Mouse (Mus musculus) forebrain, embryonic 12.5 days (tissue): ENCODE results near the gene Wdr47. TPM values are rescaled to one million over a fixed set of nuclear protein-coding genes. Genes with fewer than 3 reads are reported as not detected.
"Not testable (repeated sequence)": the region's sequence is repeated elsewhere in the genome, so short reads cannot be mapped to it uniquely, and the experiment has no call there.

Experiments used
- ATAC-seq: fragments of 200-750 bp; cut with Nextera tagmentation; 2 replicates; pipeline ENCODE4 v1.8.0; 2017; ENCODE audit warnings: moderate TSS enrichment; ENCODE audit not compliant: low FRiP score
- H3K27ac ChIP-seq: fragments of 300-500 bp; sonication (generic); 2 replicates; pipeline ENCODE4 v1.5.1; 2016; ENCODE audit warnings: mild to moderate bottlenecking
- H3K27me3 ChIP-seq: fragments of 300-500 bp; sonication (generic); 2 replicates; pipeline ENCODE4 v1.6.1; 2016; ENCODE audit warnings: mild to moderate bottlenecking
- H3K36me3 ChIP-seq: fragments of 300-500 bp; sonication (generic); replicated peaks from 2 replicates; pipeline ENCODE4 v1.6.1; 2016; ENCODE audit warnings: mild to moderate bottlenecking
- H3K4me1 ChIP-seq: fragments of 300-500 bp; sonication (generic); 2 replicates; pipeline ENCODE4 v1.6.1; 2016
- H3K4me2 ChIP-seq: fragments of 300-500 bp; sonication (generic); 2 replicates; pipeline ENCODE4 v1.6.1; 2016; ENCODE audit warnings: mild to moderate bottlenecking, moderate library complexity
- H3K4me3 ChIP-seq: fragments of 300-500 bp; sonication (generic); replicated peaks from 2 replicates; pipeline ENCODE4 v1.5.1; 2016; ENCODE audit warnings: mild to moderate bottlenecking
- H3K9ac ChIP-seq: fragments of 300-500 bp; sonication (generic); 2 replicates; pipeline ENCODE4 v1.6.1; 2016; ENCODE audit warnings: mild to moderate bottlenecking
- H3K9me3 ChIP-seq: fragments of 300-500 bp; sonication (generic); 2 replicates; pipeline ENCODE4 v1.6.1; 2016
- WGBS: fragments of 180-500 bp; shearing (Covaris S2); methylation state at CpG from one replicate; pipeline ENCODE4 v1.1.7; 2016; 5-methylcytosine and 5-hydroxymethylcytosine counted together
- polyA plus RNA-seq: library from polyadenylated mRNA; unstranded; fragments of >200 nt; fragmentation: Nextera tagmentation; extraction: Ambion mirVana; gene quantifications from 2 replicates; pipeline ENCODE4 v1.2.1, GENCODE M21; 2016

Gene Wdr47
- polyA plus RNA-seq, 1 experiment from 2014 or later = 51.1 TPM

- no peak overlapping the region for H3K4me2 ChIP-seq
- no peaks in the 10 kb centered on the region for H3K27me3 ChIP-seq
- H3K4me3 ChIP-seq = no peak overlapping the region
- H3K36me3 ChIP-seq = peaks cover 26% of the 10 kb centered on the region
- no peaks in the 10 kb centered on the region for H3K4me1 ChIP-seq
- 35% methylated on average over 7 of the region's 7 CpGs for WGBS
- H3K27ac ChIP-seq = no peak overlapping the region
- no peaks in the 10 kb centered on the region for H3K9me3 ChIP-seq
- no peak overlapping the region for H3K9ac ChIP-seq
- ATAC-seq = no peak
Measured at GRCm38 (mm10) chr3:108646036-108646435, 55.0 kb downstream of the Wdr47 start.

GRCm38 (mm10) chr3:108647681-108648080, 56.6 kb downstream of the Wdr47 start:
- not testable (repeated sequence) for ATAC-seq, H3K9ac ChIP-seq, H3K9me3 ChIP-seq, H3K4me3 ChIP-seq, H3K27me3 ChIP-seq, H3K4me2 ChIP-seq, H3K4me1 ChIP-seq, H3K27ac ChIP-seq
- peaks cover 26% of the 10 kb centered on the region for H3K36me3 ChIP-seq
- 35% methylated on average over 5 of the region's 5 CpGs for WGBS

DNA sequence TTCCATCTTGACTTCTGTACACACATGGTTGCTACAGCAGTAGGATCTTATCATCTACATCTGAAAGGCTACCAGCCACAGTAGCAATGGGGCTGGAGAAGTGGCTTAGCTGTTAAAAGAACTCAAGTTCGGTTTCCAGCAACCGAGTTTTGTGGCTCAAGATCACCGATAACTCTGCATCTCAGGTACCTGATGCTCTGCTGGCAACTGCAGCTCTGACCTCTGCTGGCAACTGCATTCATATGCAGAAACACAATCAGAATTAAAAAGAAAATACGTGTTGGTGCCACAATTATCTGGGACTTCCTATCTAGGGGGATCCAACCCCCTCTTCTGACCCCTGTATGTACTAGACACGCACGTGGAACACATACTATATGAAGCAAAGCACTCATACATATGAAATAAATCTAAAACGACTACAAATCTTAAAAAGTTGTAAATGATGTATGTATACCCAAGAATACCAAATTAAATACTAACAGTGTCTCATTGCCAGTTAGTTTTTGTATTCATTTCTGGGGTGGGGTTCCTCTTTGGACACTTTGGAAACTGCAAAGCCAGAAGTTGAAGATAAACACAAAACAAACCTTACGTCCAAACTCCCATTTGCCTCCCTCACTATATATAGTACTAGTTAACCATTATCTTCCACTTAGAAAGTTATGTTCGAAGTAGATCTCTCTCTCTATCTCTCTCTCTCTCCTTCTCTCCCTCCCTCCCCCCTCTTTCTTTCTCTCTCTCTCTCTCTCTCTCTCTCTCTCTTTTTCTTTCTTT, 62.0 kb downstream of the Wdr47 start:
- WGBS = 30% methylated on average over 9 of the region's 9 CpGs
- H3K4me1 ChIP-seq = peaks cover 18% of the 10 kb centered on the region
- peak overlapping the region; percentile 63 for H3K4me2 ChIP-seq
- no peaks in the 10 kb centered on the region for H3K9me3 ChIP-seq
- H3K9ac ChIP-seq = no peak overlapping the region
- no peaks in the 10 kb centered on the region for H3K27me3 ChIP-seq
- no peak overlapping the region; the same call in 1 of the 2 replicates for H3K4me3 ChIP-seq
- H3K27ac ChIP-seq = no peak overlapping the region
- no peak for ATAC-seq
- no peaks in the 10 kb centered on the region for H3K36me3 ChIP-seq

DNA sequence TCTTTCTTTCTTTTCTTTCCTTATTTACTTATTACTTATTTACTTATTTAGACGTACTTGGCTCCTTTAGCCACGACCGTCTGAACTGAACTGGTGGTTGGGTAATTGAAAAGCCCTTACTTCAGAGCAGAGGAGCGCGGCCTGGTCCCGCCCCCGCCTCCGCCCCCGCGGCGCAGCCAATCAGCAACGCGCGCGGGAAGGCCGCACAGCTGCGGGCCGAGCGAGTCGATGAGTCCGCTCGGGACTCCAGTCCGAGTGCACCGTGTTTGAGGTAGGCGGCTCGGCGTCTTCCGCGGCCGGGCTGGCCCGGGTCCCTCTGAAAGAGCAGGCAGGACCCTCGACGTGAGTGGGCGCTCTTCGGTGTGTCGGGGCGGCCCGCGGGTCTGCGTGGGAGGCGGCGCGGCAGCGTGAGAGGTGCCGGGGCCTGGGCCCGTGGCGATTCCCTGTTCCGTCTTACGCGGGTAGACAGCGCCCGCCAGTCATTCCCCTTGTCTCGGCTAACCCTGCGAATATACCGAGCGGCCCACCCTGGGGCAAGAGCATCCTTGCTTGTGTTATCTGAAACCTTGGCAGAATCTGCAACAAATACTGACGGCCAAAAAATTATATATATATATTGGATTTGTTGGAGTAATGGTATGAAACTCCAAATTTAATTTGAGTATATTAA, 62.8 kb downstream of the Wdr47 start, which contains the start of gene Clcc1:
Gene Clcc1, plus strand, starts transcription at position 204 of the 670 bp plus-strand sequence.
- under 1% methylated on average over 57 of the region's 57 CpGs for WGBS
- H3K4me3 ChIP-seq = peak within 1 kb of the TSS; percentile 85
- H3K27me3 ChIP-seq = no peaks in the 10 kb centered on the region
- H3K9me3 ChIP-seq = no peaks in the 10 kb centered on the region
- H3K4me2 ChIP-seq = peak within 1 kb of the TSS; percentile 63
- H3K36me3 ChIP-seq = no peaks in the 10 kb centered on the region
- ATAC-seq = peak; percentile 99
- peaks cover 18% of the 10 kb centered on the region for H3K4me1 ChIP-seq
- peak within 1 kb of the TSS; percentile 87 for H3K9ac ChIP-seq
- H3K27ac ChIP-seq = peak within 1 kb of the TSS; percentile 86

DNA sequence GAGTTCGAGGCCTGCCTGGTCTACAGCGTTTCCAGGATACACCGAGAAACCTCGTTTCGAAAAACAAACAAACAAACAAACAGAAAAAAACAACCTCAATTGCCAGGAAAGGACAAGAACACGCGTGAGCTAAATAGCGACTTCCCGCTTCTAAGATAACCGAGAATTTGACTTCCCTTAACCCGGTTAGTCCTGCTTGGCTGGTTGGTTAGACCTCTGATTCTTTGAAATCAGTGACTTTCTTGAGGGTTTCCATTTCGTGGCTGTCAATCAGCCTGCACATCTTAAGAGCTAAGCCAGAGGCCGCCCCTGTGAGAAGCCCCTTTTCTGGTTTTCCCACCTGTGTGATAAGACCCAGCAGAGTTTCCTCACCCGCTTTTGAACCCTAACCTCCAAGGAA, 63.5 kb downstream of the Wdr47 start:
- Histone ChIP-seq H3K27ac (no peak overlapping the region), H3K4me1 (peaks cover 18% of the 10 kb centered on the region), H3K36me3 (peaks cover 5% of the 10 kb centered on the region; the same call in 1 of the 2 replicates), H3K9me3 (no peaks in the 10 kb centered on the region), H3K4me3 (peak overlapping the region; percentile 85), H3K4me2 (peak overlapping the region; percentile 63), H3K27me3 (no peaks in the 10 kb centered on the region), H3K9ac (peak overlapping the region; percentile 87)
- no peak for ATAC-seq
- WGBS = 31% methylated on average over 14 of the region's 14 CpGs

GRCm38 (mm10) chr3:108655486-108655885, 64.4 kb downstream of the Wdr47 start:
- H3K4me2 ChIP-seq = no peak overlapping the region
- ATAC-seq = no peak

DNA sequence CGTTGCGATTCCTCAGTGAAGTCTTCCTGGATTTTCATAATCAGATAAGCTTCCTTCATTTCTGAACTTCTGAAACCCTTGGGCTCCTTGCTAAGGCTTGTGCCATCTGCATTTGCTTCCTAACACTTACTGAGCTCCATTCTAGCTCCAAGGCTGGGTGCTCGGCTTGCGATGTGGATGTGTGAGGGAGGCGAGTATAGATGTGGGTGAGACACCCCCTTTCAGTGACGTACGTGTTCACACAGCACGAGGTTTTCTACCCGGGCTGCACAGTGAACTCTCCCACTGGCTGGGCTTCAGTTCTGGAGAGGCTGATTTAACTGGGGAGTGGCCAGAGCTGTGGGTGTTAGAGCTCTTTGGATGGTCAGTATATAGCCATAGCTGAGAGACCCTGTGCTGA, 67.5 kb downstream of the Wdr47 start:
- H3K27me3 ChIP-seq = no peaks in the 10 kb centered on the region
- ATAC-seq = no peak
- H3K9me3 ChIP-seq = no peaks in the 10 kb centered on the region
- H3K4me2 ChIP-seq = no peak overlapping the region
- whole genome bisulfite sequencing = 96% methylated on average over 9 of the region's 9 CpGs
- peaks cover 25% of the 10 kb centered on the region for H3K36me3 ChIP-seq
- no peak overlapping the region for H3K4me3 ChIP-seq
- peaks cover 11% of the 10 kb centered on the region for H3K4me1 ChIP-seq
- no peak overlapping the region for H3K27ac ChIP-seq
- no peak overlapping the region for H3K9ac ChIP-seq

More at GRCm38 (mm10) chr3:108655486-108655885, 64.4 kb downstream of the Wdr47 start:
- Histone ChIP-seq H3K27me3 (no peaks in the 10 kb centered on the region), H3K4me1 (peaks cover 18% of the 10 kb centered on the region), H3K9me3 (no peaks in the 10 kb centered on the region), H3K27ac (no peak overlapping the region), H3K9ac (no peak overlapping the region), H3K4me3 (no peak overlapping the region), H3K36me3 (peaks cover 6% of the 10 kb centered on the region; the same call in 1 of the 2 replicates)
- 83% methylated on average over 7 of the region's 7 CpGs for WGBS

DNA sequence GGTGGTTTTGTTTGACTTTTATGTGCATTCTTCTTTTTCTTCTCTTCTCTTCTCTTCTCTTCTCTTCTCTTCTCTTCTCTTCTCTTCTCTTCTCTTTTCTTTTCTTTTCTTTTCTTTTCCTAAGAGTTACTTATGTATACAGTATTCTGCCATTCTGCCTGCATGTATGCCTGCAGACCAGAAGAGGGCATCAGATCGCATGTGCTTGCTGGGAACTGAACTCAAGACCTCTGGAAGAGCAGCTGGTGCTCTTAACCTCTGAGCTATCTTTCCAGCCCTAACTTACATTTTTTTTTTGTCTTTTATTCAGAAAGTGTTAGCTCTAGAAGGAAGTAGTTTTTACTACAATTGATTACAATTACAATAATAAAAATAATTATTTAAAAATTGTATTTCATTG, 69.9 kb downstream of the Wdr47 start:
- no peak for ATAC-seq
- no peaks in the 10 kb centered on the region for H3K27me3 ChIP-seq
- 93% methylated on average over 1 of the region's 1 CpGs for WGBS
- no peaks in the 10 kb centered on the region for H3K4me1 ChIP-seq
- H3K4me2 ChIP-seq = no peak overlapping the region
- H3K36me3 ChIP-seq = peaks cover 46% of the 10 kb centered on the region
- H3K9me3 ChIP-seq = no peaks in the 10 kb centered on the region
- H3K27ac ChIP-seq = no peak overlapping the region
- H3K4me3 ChIP-seq = no peak overlapping the region
- no peak overlapping the region for H3K9ac ChIP-seq

DNA sequence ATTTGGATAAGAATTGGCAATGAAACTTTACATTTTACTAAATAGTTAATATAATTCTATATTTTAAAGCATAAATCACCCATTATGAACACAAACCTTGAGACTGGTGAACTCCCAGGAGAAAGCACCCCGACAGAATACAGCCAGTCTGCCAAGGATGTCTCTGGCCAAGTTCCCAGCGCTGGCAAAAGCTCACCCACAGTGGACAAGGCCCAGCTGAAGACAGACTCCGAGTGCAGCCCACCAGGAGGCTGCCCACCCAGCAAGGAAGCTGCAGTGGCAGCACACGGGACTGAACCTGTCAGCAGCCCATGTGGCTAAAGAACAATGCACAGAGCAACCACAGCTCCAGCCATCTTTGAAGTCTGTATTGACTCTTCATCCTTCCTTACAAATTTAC, 85.5 kb downstream of the Wdr47 start:
- no peak for ATAC-seq
- H3K4me3 ChIP-seq = no peak overlapping the region
- H3K36me3 ChIP-seq = peaks cover 88% of the 10 kb centered on the region
- no peaks in the 10 kb centered on the region for H3K27me3 ChIP-seq
- WGBS = 80% methylated on average over 4 of the region's 4 CpGs
- H3K27ac ChIP-seq = no peak overlapping the region
- H3K4me1 ChIP-seq = no peaks in the 10 kb centered on the region
- no peak overlapping the region for H3K4me2 ChIP-seq
- no peak overlapping the region for H3K9ac ChIP-seq
- H3K9me3 ChIP-seq = no peaks in the 10 kb centered on the region

DNA sequence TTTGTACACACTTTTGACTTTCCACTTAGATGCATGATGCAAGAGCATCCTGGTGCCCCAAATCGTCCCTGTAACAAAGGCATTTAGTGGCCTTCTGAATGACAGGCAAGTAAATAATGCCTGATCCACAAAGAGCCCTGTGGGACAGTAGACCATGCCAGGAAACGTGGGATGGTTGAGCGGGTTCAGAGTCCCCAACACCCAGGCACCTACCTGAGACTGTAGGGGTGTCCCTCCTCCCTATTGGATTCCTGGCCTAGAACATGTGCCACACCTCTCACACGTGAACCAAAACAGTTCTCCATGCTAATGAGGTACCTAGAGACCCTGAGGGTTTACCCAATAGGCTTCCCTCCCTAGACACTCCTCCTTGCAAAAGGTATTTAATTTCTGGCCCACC, 89.9 kb downstream of the Wdr47 start:
- Histone ChIP-seq H3K27me3 (no peaks in the 10 kb centered on the region), H3K4me2 (no peak overlapping the region), H3K9ac (no peak overlapping the region), H3K36me3 (peaks cover 93% of the 10 kb centered on the region), H3K4me3 (no peak overlapping the region), H3K9me3 (no peaks in the 10 kb centered on the region), H3K27ac (no peak overlapping the region), H3K4me1 (no peaks in the 10 kb centered on the region)
- no peak for ATAC-seq
- WGBS = 87% methylated on average over 4 of the region's 4 CpGs

- 93% methylated on average over 5 of the region's 5 CpGs for WGBS
- not testable (repeated sequence) for H3K27me3 ChIP-seq
Measured at GRCm38 (mm10) chr3:108683597-108683996, 92.5 kb downstream of the Wdr47 start.

DNA sequence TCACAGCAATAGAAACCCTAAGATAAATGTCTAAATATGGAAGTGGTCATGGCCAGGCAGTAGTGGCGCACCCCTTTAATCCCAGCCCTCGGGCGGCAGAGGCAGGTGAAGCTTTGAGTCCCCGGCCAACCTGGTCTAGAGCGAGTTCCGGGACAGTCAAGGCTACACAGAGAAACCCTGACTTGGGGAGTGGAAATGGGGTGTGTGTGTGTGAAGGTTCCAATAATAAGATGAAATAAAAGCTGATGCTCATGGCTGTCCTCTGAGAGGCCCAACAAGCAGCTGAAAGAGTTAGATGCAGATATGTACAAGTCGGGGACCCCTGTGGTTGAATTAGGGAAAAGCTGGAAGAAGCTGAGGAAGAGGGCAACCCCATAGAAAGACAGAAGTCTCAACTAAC, 94.6 kb downstream of the Wdr47 start:
- H3K27ac ChIP-seq = no peak overlapping the region
- no peaks in the 10 kb centered on the region for H3K9me3 ChIP-seq
- no peak overlapping the region for H3K4me3 ChIP-seq
- H3K27me3 ChIP-seq = no peaks in the 10 kb centered on the region
- peaks cover 84% of the 10 kb centered on the region for H3K36me3 ChIP-seq
- no peak for ATAC-seq
- H3K4me1 ChIP-seq = no peaks in the 10 kb centered on the region
- no peak overlapping the region for H3K9ac ChIP-seq
- H3K4me2 ChIP-seq = no peak overlapping the region
- WGBS = 95% methylated on average over 7 of the region's 7 CpGs

More at GRCm38 (mm10) chr3:108683597-108683996, 92.5 kb downstream of the Wdr47 start:
- not testable (repeated sequence) for H3K4me2 ChIP-seq, ATAC-seq, H3K4me1 ChIP-seq, H3K9me3 ChIP-seq, H3K9ac ChIP-seq, H3K4me3 ChIP-seq, H3K27ac ChIP-seq
- H3K36me3 ChIP-seq = peaks cover 89% of the 10 kb centered on the region
